Mouse (Mus musculus): ENCODE data around the gene Nt5c1a. TPM values are rescaled to one million over a fixed set of nuclear protein-coding genes. Genes with fewer than 3 reads are reported as not detected.
A peak's percentile ranks its signal among the peaks of the same experiment; 100 is the strongest.

Nt5c1a gene
- total and polyA plus RNA-seq, 2 experiments = not detected

GRCm38 (mm10) chr4:123227707-123228106 lies 26.4 kb downstream of the Nt5c1a start:
- Histone ChIP-seq H3K4me3 (ENCODE audit: insufficient read depth, low read depth, low read length) (no peak overlapping the region), H3K27ac (replicated peaks; ENCODE audit: insufficient read depth, low read depth, low read length) (no peak overlapping the region), H3K79me2 (ENCODE audit: control insufficient read depth, insufficient read depth, low read length) (no peaks in the 10 kb centered on the region), H3K27me3 (ENCODE audit: control insufficient read depth, insufficient read depth, low read length) (no peaks in the 10 kb centered on the region), H3K36me3 (ENCODE audit: control insufficient read depth, insufficient read depth, low read length) (no peaks in the 10 kb centered on the region), H3K4me1 (ENCODE audit: control insufficient read depth, insufficient read depth, low read length) (0 out of 2 replicates have a peak, but pooled peaks cover 2% of the 10 kb centered on the region), H3K9ac (ENCODE audit: low read depth, low read length) (no peak overlapping the region)
- no peak for DNase-seq (ENCODE audit: extremely low read depth, low read depth, low spot score)
- TF ChIP-seq POLR2A (IDR thresholded peaks at IDR 0.05; ENCODE audit: extremely low read depth, insufficient read depth, low read length) (no peak), CTCF (IDR thresholded peaks at IDR 0.05; ENCODE audit: low read depth, low read length) (no peak)
- 82% methylated on average over 4 of the region's 4 CpGs for WGBS

DNA sequence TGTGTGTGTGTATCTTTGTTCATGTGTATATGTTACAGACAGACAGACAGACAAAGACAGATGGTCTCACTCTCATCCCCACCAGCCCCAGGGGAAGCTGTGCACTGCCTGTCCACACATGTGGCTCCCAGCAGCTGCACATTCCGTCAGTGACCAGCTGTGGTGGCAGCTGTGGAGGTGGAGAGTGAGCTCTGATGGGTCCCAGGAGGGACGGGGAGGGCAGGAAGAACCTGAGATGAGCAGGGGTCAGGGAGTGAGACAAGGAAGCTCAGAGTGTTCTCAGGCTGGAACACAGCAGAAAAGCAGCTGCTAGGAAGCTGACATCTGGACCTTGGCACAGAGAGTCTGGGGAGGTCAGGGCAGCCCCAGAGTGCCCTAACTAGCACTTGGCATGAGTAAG lies 27.0 kb downstream of the Nt5c1a start:
- no peak overlapping the region for H3K9ac ChIP-seq (ENCODE audit: low read depth, low read length)
- no peaks in the 10 kb centered on the region for H3K27me3 ChIP-seq (ENCODE audit: control insufficient read depth, insufficient read depth, low read length)
- DNase-seq (ENCODE audit: extremely low read depth, low read depth, low spot score) = no peak
- no peaks in the 10 kb centered on the region for H3K36me3 ChIP-seq (ENCODE audit: control insufficient read depth, insufficient read depth, low read length)
- no peak overlapping the region for H3K27ac ChIP-seq (replicated peaks; ENCODE audit: insufficient read depth, low read depth, low read length)
- no peak for TF ChIP-seq POLR2A (IDR thresholded peaks at IDR 0.05; ENCODE audit: extremely low read depth, insufficient read depth, low read length)
- TF ChIP-seq CTCF (IDR thresholded peaks at IDR 0.05; ENCODE audit: low read depth, low read length) = no peak
- WGBS = 79% methylated on average over 2 of the region's 2 CpGs
- no peaks in the 10 kb centered on the region for H3K79me2 ChIP-seq (ENCODE audit: control insufficient read depth, insufficient read depth, low read length)
- H3K4me3 ChIP-seq (ENCODE audit: insufficient read depth, low read depth, low read length) = no peak overlapping the region
- peaks cover 6% of the 10 kb centered on the region for H3K4me1 ChIP-seq (ENCODE audit: control insufficient read depth, insufficient read depth, low read length)

DNA sequence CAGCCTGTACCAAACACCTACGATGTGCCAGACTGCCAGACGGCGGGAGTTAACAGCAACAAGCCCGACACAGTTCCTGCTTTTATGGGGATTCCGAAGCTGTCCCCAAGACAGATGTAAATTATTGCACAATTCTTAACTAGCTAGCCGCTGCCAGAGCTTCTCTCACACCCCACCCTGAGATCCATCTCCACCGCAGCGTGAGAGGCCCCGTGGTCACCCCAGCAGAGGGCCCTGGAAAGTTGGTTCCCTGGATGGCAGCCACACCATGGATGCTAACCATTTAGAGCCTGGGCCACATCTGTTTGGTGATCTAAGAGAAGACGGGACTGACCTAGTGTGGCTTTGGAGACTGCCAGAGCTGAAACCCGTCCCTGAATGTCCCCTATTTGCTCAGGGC lies 27.9 kb downstream of the Nt5c1a start:
- Histone ChIP-seq H3K9ac (ENCODE audit: low read depth, low read length) (no peak overlapping the region), H3K36me3 (ENCODE audit: control insufficient read depth, insufficient read depth, low read length) (no peaks in the 10 kb centered on the region), H3K4me3 (ENCODE audit: insufficient read depth, low read depth, low read length) (no peak overlapping the region), H3K79me2 (ENCODE audit: control insufficient read depth, insufficient read depth, low read length) (no peaks in the 10 kb centered on the region), H3K27ac (replicated peaks; ENCODE audit: insufficient read depth, low read depth, low read length) (peak overlapping the region; percentile 28; the same call in 1 of the 2 replicates), H3K27me3 (ENCODE audit: control insufficient read depth, insufficient read depth, low read length) (no peaks in the 10 kb centered on the region), H3K4me1 (ENCODE audit: control insufficient read depth, insufficient read depth, low read length) (peaks cover 6% of the 10 kb centered on the region)
- TF ChIP-seq CTCF (IDR thresholded peaks at IDR 0.05; ENCODE audit: low read depth, low read length) = no peak
- no peak for TF ChIP-seq POLR2A (IDR thresholded peaks at IDR 0.05; ENCODE audit: extremely low read depth, insufficient read depth, low read length)
- WGBS = 61% methylated on average over 11 of the region's 11 CpGs
- DNase-seq (ENCODE audit: extremely low read depth, low read depth, low spot score) = no peak

- DNase-seq (ENCODE audit: extremely low read depth, low read depth, low spot score) = no peak
- no peak for TF ChIP-seq POLR2A (IDR thresholded peaks at IDR 0.05; ENCODE audit: extremely low read depth, insufficient read depth, low read length)
- TF ChIP-seq CTCF (IDR thresholded peaks at IDR 0.05; ENCODE audit: low read depth, low read length) = no peak
- Histone ChIP-seq H3K79me2 (ENCODE audit: control insufficient read depth, insufficient read depth, low read length) (no peaks in the 10 kb centered on the region), H3K9ac (ENCODE audit: low read depth, low read length) (no peak overlapping the region), H3K4me3 (ENCODE audit: insufficient read depth, low read depth, low read length) (no peak overlapping the region), H3K36me3 (ENCODE audit: control insufficient read depth, insufficient read depth, low read length) (no peaks in the 10 kb centered on the region), H3K27ac (replicated peaks; ENCODE audit: insufficient read depth, low read depth, low read length) (no peak overlapping the region), H3K4me1 (ENCODE audit: control insufficient read depth, insufficient read depth, low read length) (peaks cover 6% of the 10 kb centered on the region), H3K27me3 (ENCODE audit: control insufficient read depth, insufficient read depth, low read length) (no peaks in the 10 kb centered on the region)
- WGBS = 78% methylated on average over 3 of the region's 3 CpGs
These were observed 31.5 kb downstream of the Nt5c1a start for GRCm38 (mm10) chr4:123232841-123233240.

- 2% methylated on average over 52 of the region's 52 CpGs for WGBS
- no peaks in the 10 kb centered on the region for H3K36me3 ChIP-seq (ENCODE audit: control insufficient read depth, insufficient read depth, low read length)
- H3K4me3 ChIP-seq (ENCODE audit: insufficient read depth, low read depth, low read length) = peak within 1 kb of the TSS; percentile 63
- DNase-seq (ENCODE audit: extremely low read depth, low read depth, low spot score) = no peak
- peaks cover 6% of the 10 kb centered on the region for H3K4me1 ChIP-seq (ENCODE audit: control insufficient read depth, insufficient read depth, low read length)
- no peak within 1 kb of the TSS for H3K27ac ChIP-seq (replicated peaks; ENCODE audit: insufficient read depth, low read depth, low read length)
- no peaks in the 10 kb centered on the region for H3K27me3 ChIP-seq (ENCODE audit: control insufficient read depth, insufficient read depth, low read length)
- no peak for TF ChIP-seq POLR2A (IDR thresholded peaks at IDR 0.05; ENCODE audit: extremely low read depth, insufficient read depth, low read length)
- no peak for TF ChIP-seq CTCF (IDR thresholded peaks at IDR 0.05; ENCODE audit: low read depth, low read length)
- H3K79me2 ChIP-seq (ENCODE audit: control insufficient read depth, insufficient read depth, low read length) = no peaks in the 10 kb centered on the region
- H3K9ac ChIP-seq (ENCODE audit: low read depth, low read length) = peak within 1 kb of the TSS; percentile 6; the same call in 1 of the 2 replicates
These were observed 32.3 kb downstream of the Nt5c1a start, which contains the start of gene Heyl for GRCm38 (mm10) chr4:123233492-123234084. TSS of gene Heyl (plus strand) at chr4:123233556.

GRCm38 (mm10) chr4:123235835-123236430 lies 34.6 kb downstream of the Nt5c1a start:
- TF ChIP-seq CTCF (IDR thresholded peaks at IDR 0.05; ENCODE audit: low read depth, low read length) (no peak), POLR2A (IDR thresholded peaks at IDR 0.05; ENCODE audit: extremely low read depth, insufficient read depth, low read length) (no peak)
- H3K27me3 ChIP-seq (ENCODE audit: control insufficient read depth, insufficient read depth, low read length) = no peaks in the 10 kb centered on the region
- no peak for DNase-seq (ENCODE audit: extremely low read depth, low read depth, low spot score)
- 84% methylated on average over 9 of the region's 9 CpGs for WGBS
- peaks cover 6% of the 10 kb centered on the region for H3K4me1 ChIP-seq (ENCODE audit: control insufficient read depth, insufficient read depth, low read length)
- no peaks in the 10 kb centered on the region for H3K79me2 ChIP-seq (ENCODE audit: control insufficient read depth, insufficient read depth, low read length)
- no peak overlapping the region for H3K4me3 ChIP-seq (ENCODE audit: insufficient read depth, low read depth, low read length)
- no peak overlapping the region for H3K9ac ChIP-seq (ENCODE audit: low read depth, low read length)
- H3K36me3 ChIP-seq (ENCODE audit: control insufficient read depth, insufficient read depth, low read length) = no peaks in the 10 kb centered on the region
- no peak overlapping the region for H3K27ac ChIP-seq (replicated peaks; ENCODE audit: insufficient read depth, low read depth, low read length)

Measured in liver, adult 2 months (tissue).